Mouse (Mus musculus): ENCODE data around the gene Klc3. TPM values are rescaled to one million over a fixed set of nuclear protein-coding genes. Genes with fewer than 3 reads are reported as not detected.

Gene Klc3
- polyA plus RNA-seq, 1 experiment from 2014 or later, result 1.5 TPM

DNA sequence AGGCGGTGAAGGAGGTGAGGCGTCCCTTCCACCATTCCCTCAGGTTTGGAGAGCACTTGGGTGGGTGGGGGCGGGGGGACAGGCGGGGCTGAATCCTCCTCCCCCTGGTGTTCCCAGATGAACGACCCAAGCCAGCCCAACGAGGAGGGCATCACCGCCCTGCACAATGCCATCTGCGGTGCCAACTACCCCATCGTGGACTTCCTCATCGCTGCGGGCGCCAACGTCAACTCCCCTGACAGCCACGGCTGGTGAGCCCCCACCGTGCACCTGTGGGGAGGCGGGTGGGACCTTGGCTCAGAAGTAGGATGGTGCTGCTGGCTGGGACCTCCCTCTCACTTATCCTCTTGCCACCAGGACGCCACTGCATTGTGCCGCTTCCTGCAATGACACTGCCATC, 28.5 kb downstream of the Klc3 start:
- Histone ChIP-seq H3K27me3 (no peaks in the 10 kb centered on the region), H3K4me1 (0 out of 2 replicates have a peak, but pooled peaks cover 2% of the 10 kb centered on the region), H3K27ac (no peak overlapping the region), H3K9me3 (replicated peaks) (no peaks in the 10 kb centered on the region), H3K36me3 (ENCODE audit: poor library complexity, severe bottlenecking) (peaks cover 17% of the 10 kb centered on the region), H3K4me3 (no peak overlapping the region), H3K4me2 (no peak overlapping the region), H3K9ac (no peak overlapping the region)
- WGBS, result 80% methylated on average over 17 of the region's 18 CpGs
- no peak for ATAC-seq

DNA sequence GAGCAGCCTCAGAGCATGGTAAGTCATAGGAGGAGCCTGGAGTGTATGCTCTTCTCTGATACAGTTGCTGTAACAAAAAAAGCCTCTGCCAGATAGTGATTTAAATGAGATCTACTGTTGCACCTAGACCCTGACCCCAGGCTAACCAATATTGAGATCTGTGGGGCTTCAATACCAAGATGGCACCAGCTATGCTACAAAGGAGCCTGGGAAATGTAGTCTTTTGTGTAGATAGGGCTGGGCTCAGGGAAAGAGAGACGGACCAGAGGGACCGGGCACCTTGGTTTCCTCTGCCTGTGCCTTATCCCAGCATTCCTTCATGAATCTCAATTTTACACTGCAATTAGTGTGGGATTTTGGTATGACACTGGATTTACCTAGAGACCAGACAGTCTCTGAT, 30.5 kb downstream of the Klc3 start:
- H3K36me3 ChIP-seq (ENCODE audit: poor library complexity, severe bottlenecking), result peaks cover 17% of the 10 kb centered on the region
- no peak overlapping the region for H3K27ac ChIP-seq
- no peaks in the 10 kb centered on the region for H3K9me3 ChIP-seq (replicated peaks)
- 81% methylated on average over 2 of the region's 2 CpGs for WGBS
- H3K4me3 ChIP-seq, result no peak overlapping the region
- no peak for ATAC-seq
- H3K27me3 ChIP-seq, result peaks cover 11% of the 10 kb centered on the region
- H3K4me2 ChIP-seq, result no peak overlapping the region
- H3K4me1 ChIP-seq, result peaks cover 11% of the 10 kb centered on the region
- no peak overlapping the region for H3K9ac ChIP-seq

DNA sequence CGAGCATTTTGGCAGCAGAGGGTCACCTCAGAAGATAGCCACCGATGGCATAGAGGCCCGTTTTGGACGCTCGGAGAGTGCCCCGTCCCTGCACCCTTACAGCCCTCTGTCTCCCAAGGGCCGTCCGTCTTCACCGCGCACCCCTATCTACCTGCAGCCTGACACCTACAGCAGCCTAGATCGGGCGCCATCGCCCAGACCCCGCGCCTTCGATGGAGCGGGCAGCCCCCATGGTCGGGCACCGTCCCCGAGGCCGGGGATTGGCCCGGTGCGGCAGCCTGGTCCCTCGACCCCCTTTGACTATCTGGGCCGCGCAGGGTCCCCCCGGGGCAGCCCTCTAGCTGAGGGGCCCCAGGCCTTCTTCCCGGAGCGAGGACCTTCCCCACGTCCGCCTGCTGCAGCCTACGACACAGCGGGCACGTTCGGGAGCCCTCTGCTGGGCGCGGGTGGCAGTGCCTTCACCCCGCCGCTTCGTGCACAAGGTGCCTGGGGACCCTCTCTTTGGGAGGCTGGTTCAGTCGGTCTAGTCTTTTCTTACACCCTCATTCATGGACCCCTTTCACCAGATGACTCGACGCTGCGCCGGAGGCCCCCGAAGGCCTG, 34.0 kb downstream of the Klc3 start:
- H3K4me1 ChIP-seq, result peaks cover 11% of the 10 kb centered on the region
- H3K36me3 ChIP-seq (ENCODE audit: poor library complexity, severe bottlenecking), result no peaks in the 10 kb centered on the region
- peak overlapping the region; percentile 78 for H3K4me2 ChIP-seq
- 10% methylated on average over 46 of the region's 46 CpGs for WGBS
- H3K27ac ChIP-seq, result no peak overlapping the region
- peak overlapping the region; percentile 71 for H3K9ac ChIP-seq
- H3K27me3 ChIP-seq, result peaks cover 12% of the 10 kb centered on the region
- peak; percentile 90 for ATAC-seq
- H3K4me3 ChIP-seq, result peak overlapping the region; percentile 48
- H3K9me3 ChIP-seq (replicated peaks), result no peaks in the 10 kb centered on the region

DNA sequence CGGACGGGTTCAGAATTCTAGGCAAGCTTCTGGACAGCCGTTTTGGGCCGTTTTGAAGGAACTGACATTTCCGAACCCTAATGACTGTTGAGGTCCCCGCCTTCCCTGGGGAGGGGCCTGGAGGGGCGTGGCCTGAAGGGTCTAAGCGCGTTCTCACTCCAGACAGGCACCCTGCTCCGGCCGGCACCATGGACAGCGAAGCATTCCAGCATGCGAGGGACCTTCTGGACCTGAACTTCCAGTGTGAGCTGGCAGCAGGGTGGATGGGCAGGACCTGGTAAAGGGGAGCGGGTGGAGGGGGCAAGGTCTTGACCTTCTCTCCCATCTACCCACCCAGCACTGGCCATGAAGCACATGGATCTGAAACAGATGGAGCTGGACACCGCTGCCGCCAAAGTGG, 35.5 kb downstream of the Klc3 start:
- Histone ChIP-seq H3K9me3 (replicated peaks) (no peaks in the 10 kb centered on the region), H3K4me3 (no peak overlapping the region), H3K4me1 (peaks cover 18% of the 10 kb centered on the region), H3K27me3 (peaks cover 12% of the 10 kb centered on the region), H3K27ac (no peak overlapping the region), H3K36me3 (ENCODE audit: poor library complexity, severe bottlenecking) (no peaks in the 10 kb centered on the region), H3K4me2 (no peak overlapping the region), H3K9ac (no peak overlapping the region)
- 22% methylated on average over 16 of the region's 16 CpGs for WGBS
- no peak for ATAC-seq

DNA sequence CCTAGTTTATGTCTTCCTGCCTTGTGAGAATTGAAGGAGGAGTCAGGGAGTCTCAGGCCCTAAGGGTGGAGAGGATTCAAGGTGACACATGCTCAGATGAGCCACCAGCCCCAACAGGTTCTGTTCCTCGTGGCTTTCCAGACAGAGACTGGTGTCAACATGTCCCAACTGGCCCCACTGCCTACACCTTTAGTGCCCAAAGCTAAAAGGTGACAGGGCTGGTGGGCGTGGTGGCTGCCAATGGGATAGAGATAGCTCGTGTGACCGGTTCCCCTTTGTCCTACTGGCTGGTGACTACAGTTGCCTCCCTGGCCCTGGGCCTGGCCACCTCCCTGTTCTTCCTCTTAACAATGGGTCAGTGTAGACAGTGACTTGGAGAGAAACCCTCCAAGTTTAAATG, 38.5 kb downstream of the Klc3 start:
- Histone ChIP-seq H3K27me3 (peaks cover 12% of the 10 kb centered on the region), H3K4me1 (peaks cover 35% of the 10 kb centered on the region), H3K9ac (no peak overlapping the region), H3K9me3 (replicated peaks) (no peaks in the 10 kb centered on the region), H3K4me3 (no peak overlapping the region), H3K36me3 (ENCODE audit: poor library complexity, severe bottlenecking) (no peaks in the 10 kb centered on the region), H3K4me2 (no peak overlapping the region), H3K27ac (no peak overlapping the region)
- ATAC-seq, result no peak
- 83% methylated on average over 4 of the region's 4 CpGs for WGBS

DNA sequence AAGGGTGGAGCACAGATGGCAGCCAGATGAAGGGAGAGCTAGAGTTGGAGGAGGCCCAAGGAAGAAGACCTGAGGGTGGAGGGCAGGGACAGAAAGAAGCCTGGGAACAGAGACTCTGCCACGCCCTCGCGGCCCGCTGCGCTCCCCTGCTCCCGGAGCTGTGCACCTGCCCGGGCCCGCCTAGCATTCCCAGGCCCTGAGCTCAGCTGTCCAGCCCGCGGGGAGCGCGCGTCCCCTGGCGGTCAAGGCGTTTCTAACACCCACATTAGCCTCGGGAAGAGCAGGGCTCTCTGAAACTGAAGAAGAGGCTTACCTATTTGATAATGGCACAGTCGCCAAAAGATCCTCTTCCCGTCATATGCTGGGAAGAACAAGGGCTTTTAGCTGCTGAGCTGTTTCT, 40.0 kb downstream of the Klc3 start:
- peaks cover 6% of the 10 kb centered on the region for H3K27me3 ChIP-seq
- 7% methylated on average over 18 of the region's 18 CpGs for WGBS
- H3K4me3 ChIP-seq, result no peak overlapping the region
- no peaks in the 10 kb centered on the region for H3K9me3 ChIP-seq (replicated peaks)
- no peak overlapping the region for H3K4me2 ChIP-seq
- H3K9ac ChIP-seq, result no peak overlapping the region
- peaks cover 30% of the 10 kb centered on the region for H3K4me1 ChIP-seq
- H3K27ac ChIP-seq, result no peak overlapping the region
- ATAC-seq, result no peak
- H3K36me3 ChIP-seq (ENCODE audit: poor library complexity, severe bottlenecking), result no peaks in the 10 kb centered on the region

DNA sequence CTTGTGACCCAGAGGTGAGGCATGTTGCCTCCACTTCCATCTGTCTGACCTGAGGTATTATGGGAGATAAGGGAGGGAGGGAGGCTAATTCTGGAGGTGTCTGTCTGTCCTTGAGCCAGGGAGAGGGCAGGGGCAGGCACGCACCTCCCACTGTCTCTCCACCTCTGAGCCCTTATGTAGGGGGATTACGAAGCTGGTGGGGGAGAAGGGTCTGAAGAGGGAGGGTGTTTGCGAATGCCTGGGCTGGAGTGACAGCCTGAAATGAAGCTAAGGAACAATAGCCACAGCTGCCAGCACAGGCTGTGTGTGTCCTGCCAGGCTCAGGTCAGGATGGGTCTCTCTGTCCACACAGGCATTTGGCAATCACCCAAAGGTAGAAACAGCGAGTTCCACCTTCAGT, 41.6 kb downstream of the Klc3 start:
- H3K4me3 ChIP-seq, result peak overlapping the region; percentile 64; the same call in 1 of the 2 replicates
- no peak overlapping the region for H3K27ac ChIP-seq
- no peak for ATAC-seq
- peaks cover 40% of the 10 kb centered on the region for H3K4me1 ChIP-seq
- 22% methylated on average over 4 of the region's 4 CpGs for WGBS
- no peaks in the 10 kb centered on the region for H3K27me3 ChIP-seq
- no peaks in the 10 kb centered on the region for H3K9me3 ChIP-seq (replicated peaks)
- H3K36me3 ChIP-seq (ENCODE audit: poor library complexity, severe bottlenecking), result peaks cover 9% of the 10 kb centered on the region; the same call in 1 of the 2 replicates
- H3K9ac ChIP-seq, result peak overlapping the region; percentile 37; the same call in 1 of the 2 replicates
- peak overlapping the region; percentile 99; the same call in 1 of the 2 replicates for H3K4me2 ChIP-seq

DNA sequence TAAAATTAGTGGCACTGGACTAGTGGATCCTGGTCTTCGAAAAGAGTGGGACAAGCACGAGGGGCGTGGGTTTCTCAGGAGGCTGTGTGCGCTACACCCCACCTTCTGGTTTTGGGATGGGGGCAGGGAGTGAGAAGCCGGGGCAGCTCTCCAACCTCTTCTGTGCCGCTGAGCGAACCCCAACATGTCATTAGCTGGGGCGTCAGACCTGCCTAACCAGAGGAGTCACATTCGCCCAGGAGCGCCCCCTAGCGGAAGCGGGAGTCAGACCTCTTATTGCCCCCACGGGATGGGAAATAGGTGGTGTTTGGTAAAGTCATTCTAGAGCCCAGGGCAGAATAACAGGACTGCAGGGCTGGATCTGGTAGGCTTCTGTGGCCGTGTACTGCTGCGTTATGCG, 42.2 kb downstream of the Klc3 start:
- no peak; the same call in 1 of the 2 replicates for ATAC-seq
- peak overlapping the region; percentile 56; the same call in 1 of the 2 replicates for H3K9ac ChIP-seq
- no peak overlapping the region for H3K27ac ChIP-seq
- H3K4me3 ChIP-seq, result peak overlapping the region; percentile 64
- peaks cover 15% of the 10 kb centered on the region; the same call in 1 of the 2 replicates for H3K36me3 ChIP-seq (ENCODE audit: poor library complexity, severe bottlenecking)
- H3K9me3 ChIP-seq (replicated peaks), result no peaks in the 10 kb centered on the region
- no peaks in the 10 kb centered on the region for H3K27me3 ChIP-seq
- 12% methylated on average over 16 of the region's 16 CpGs for whole genome bisulfite sequencing
- H3K4me2 ChIP-seq, result peak overlapping the region; percentile 99
- H3K4me1 ChIP-seq, result peaks cover 40% of the 10 kb centered on the region

DNA sequence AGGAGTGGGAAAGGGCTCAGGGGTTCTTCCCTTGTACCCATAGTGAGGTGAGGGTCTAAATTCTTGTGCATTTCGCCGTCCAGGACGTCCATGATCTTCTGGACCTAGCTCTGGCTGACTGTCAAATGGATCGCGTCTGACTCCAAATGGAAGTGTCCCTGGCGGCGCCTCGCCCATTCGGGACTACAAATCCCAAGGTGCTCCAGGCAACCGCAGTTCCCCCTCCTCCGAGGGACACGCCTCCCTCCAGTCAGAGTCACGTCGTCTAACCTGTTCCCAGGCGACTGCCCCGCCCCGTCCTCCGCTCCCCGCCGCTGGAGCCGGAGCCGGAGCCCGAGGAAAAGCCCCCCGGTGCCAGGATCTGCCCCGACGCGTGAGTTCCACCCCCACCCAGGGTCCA, 43.0 kb downstream of the Klc3 start:
- Histone ChIP-seq H3K4me3 (peak overlapping the region; percentile 64), H3K4me2 (peak overlapping the region; percentile 99), H3K4me1 (peaks cover 40% of the 10 kb centered on the region), H3K36me3 (ENCODE audit: poor library complexity, severe bottlenecking) (peaks cover 22% of the 10 kb centered on the region), H3K9ac (peak overlapping the region; percentile 73), H3K27ac (no peak overlapping the region), H3K9me3 (replicated peaks) (no peaks in the 10 kb centered on the region), H3K27me3 (no peaks in the 10 kb centered on the region)
- ATAC-seq, result peak; percentile 71
- WGBS, result under 1% methylated on average over 27 of the region's 27 CpGs

DNA sequence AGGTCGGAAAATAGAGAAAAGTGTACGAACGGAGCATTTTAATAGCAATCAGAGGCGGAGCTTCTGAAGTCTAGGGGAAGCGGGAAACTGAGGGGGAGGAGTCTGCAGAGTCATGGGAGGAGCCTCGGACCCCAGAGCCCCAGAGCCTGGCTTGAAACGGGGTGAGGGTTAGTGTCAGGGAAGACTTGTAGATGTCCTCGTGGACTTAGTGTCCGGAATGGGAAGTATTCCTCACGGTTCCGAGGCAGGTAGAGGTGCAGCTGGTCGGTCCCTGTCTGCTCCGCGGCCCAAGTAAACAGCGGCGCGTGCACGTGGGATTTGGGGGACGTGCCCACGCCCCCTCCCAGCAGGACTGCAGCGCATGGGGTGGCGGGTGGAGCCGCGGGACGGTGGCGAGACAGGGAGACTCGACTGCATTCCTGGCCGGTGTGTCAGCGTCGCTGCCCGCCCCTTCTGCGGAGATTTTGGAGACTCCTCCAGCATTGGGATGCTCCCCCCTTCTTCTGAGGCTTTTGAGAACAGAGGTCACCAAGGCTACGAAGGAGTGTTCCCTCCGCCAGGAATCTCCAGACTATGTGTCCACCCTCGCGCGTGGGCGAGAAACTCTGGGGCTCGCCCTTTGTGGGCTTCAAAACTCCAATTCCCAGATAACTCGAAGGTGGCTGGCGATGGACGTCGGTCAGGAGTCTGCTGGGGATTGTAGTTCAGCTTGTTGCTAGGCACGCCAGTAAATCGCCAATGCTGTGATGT, 43.8 kb downstream of the Klc3 start:
- Histone ChIP-seq H3K9me3 (replicated peaks) (no peaks in the 10 kb centered on the region), H3K9ac (peak overlapping the region; percentile 73), H3K4me3 (peak overlapping the region; percentile 64), H3K4me2 (peak overlapping the region; percentile 99), H3K27me3 (no peaks in the 10 kb centered on the region), H3K36me3 (ENCODE audit: poor library complexity, severe bottlenecking) (peaks cover 27% of the 10 kb centered on the region), H3K27ac (0 out of 2 replicates have a peak overlapping the region, but pooled peaks have one; percentile 17), H3K4me1 (peaks cover 40% of the 10 kb centered on the region)
- under 1% methylated on average over 45 of the region's 45 CpGs for WGBS
- peak; percentile 80 for ATAC-seq

DNA sequence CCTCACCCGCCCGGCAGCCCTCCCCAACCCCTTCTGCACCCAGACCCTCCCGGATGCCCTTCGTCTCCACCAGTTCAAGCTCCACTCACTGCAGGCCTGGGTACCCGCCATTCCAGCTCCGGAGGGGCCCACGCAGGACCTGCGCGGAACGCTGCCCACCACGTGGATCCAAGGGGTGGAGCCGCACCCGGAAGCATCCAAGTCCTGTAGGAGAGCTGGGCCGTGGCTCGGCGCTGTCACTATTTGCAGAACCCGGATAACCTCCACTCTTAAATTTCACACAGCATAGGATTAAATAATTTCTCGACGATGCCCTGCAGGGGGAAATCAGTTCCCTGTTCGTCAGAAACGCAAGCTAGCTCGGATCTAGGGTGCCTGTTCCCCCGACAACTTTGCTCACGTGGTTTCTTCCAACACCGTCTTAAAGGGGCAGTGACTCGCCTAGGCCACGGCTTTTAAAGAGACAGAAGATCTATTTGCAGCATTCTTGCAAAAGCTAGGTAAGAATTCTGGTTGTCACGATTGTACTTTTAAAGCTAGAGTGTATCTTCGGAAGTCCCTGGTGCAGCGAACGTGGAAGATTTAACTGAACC, 44.5 kb downstream of the Klc3 start, which contains the start of the genes Cd3eap and Ppp1r13l:
Gene Cd3eap (minus strand): TSS at position 185 of the 593 bp plus-strand sequence.
Gene Ppp1r13l (plus strand): TSS at position 451 of the 593 bp plus-strand sequence.
- Histone ChIP-seq H3K36me3 (ENCODE audit: poor library complexity, severe bottlenecking) (peaks cover 33% of the 10 kb centered on the region), H3K4me2 (peak within 1 kb of the TSS; percentile 99), H3K4me3 (peak within 1 kb of the TSS; percentile 64), H3K9me3 (replicated peaks) (no peaks in the 10 kb centered on the region), H3K9ac (peak within 1 kb of the TSS; percentile 73), H3K27me3 (no peaks in the 10 kb centered on the region), H3K4me1 (peaks cover 40% of the 10 kb centered on the region), H3K27ac (0 out of 2 replicates have a peak within 1 kb of the TSS, but pooled peaks have one; percentile 17)
- under 1% methylated on average over 30 of the region's 31 CpGs for WGBS
- peak; percentile 83 for ATAC-seq

DNA sequence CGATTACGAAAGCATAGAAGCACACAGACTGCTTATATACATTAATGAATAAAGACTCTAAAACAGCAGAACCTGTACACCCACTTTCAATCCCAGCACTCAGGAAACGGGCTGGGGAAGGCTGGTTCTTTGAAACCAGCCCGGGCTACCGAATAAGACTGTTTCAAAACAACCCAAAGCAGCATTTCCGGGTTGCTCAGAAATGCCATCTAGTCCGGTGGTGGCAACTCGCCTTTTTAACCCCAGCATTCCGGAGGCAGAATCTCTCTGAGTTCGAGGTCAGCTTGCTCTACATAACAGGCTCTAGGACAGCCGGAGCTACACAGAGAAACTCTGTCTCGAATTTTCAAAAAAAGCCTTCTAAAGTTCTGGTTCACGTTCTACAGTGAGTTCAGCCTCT, 45.3 kb downstream of the Klc3 start:
- Histone ChIP-seq H3K4me2 (peak overlapping the region; percentile 99), H3K4me3 (peak overlapping the region; percentile 64), H3K4me1 (peaks cover 34% of the 10 kb centered on the region), H3K9me3 (replicated peaks) (no peaks in the 10 kb centered on the region), H3K27me3 (no peaks in the 10 kb centered on the region), H3K27ac (no peak overlapping the region), H3K9ac (peak overlapping the region; percentile 73), H3K36me3 (ENCODE audit: poor library complexity, severe bottlenecking) (peaks cover 39% of the 10 kb centered on the region)
- WGBS, result 17% methylated on average over 13 of the region's 13 CpGs
- no peak for ATAC-seq
